Mouse (Mus musculus): ENCODE results near the gene Gpr37l1.

DNA sequence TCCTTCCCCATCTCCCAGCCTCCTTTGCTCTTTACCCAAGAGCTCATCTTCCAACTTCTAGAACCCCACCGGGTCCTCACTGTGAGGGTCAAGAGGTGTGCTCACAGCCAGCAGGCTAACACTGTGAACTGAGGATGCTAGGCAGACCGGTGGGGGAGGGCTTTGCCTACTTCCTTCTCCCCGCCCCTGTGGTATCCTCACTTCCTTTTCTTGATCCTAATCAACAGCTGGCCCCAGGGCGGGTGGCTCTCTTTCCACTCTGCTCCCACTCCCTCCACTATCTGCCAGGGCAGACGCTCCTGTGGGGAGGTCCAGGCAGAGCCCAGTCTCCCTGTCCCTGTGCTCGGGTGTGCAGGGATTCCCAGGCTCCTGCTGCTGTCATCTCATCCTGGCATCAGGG is 36.4 kb downstream of the Gpr37l1 start:
- TF ChIP-seq CTCF (conservative IDR thresholded peaks at IDR 0.05; ENCODE audit: insufficient read depth, insufficient read length, low read depth, low read length) (no peak), POLR2A (IDR thresholded peaks at IDR 0.05; ENCODE audit: low read depth, low read length) (no peak)
